Mouse (Mus musculus) CH12.LX (cell line): ENCODE data around the gene Rapgef4. TPM values are rescaled to one million over a fixed set of nuclear protein-coding genes. Genes with fewer than 3 reads are reported as not detected.

ENCODE experiments used
- DNase-seq: peaks from one replicate; pipeline ENCODE4 v3.0.0-alpha.2; 2013; ENCODE audit errors: extremely low read depth
- H3K27ac ChIP-seq: 2 replicates; pipeline ENCODE4 v1.5.1; 2012; ENCODE audit warnings: low read depth, mild to moderate bottlenecking, control low read depth, moderate library complexity; ENCODE audit not compliant: insufficient read depth
- H3K27me3 ChIP-seq: replicated peaks from 2 replicates; pipeline ENCODE3; 2012; ENCODE audit warnings: inconsistent platforms
- H3K36me3 ChIP-seq, 2 experiments: replicated peaks in 1 of 2; 2 replicates each; pipeline versions ENCODE3 to v1.6.1; 2012; ENCODE audit warnings: inconsistent platforms in 1 of 2, low read length in 1 of 2, mild to moderate bottlenecking in 1 of 2, mixed read lengths in 1 of 2, moderate library complexity in 1 of 2; ENCODE audit not compliant: control insufficient read depth in 1 of 2, insufficient read depth in 1 of 2
- H3K4me1 ChIP-seq, 2 experiments: 2 replicates each; pipeline ENCODE4 v1.6.1; 2012; ENCODE audit warnings: inconsistent platforms in 1 of 2, moderate library complexity in 1 of 2; ENCODE audit not compliant: insufficient read depth in 2 of 2, control insufficient read depth in 1 of 2
- H3K4me2 ChIP-seq: 2 replicates; pipeline ENCODE4 v1.6.1; 2012; ENCODE audit warnings: low read depth, mild to moderate bottlenecking, control low read depth; ENCODE audit not compliant: poor library complexity, insufficient read depth, severe bottlenecking
- H3K4me3 ChIP-seq, 3 experiments: fragments of 150-350 bp in 1 of 3; sonication (generic) in 1 of 3; replicated peaks in 1 of 3; 2 replicates each; pipeline versions ENCODE3 to v1.5.1; 2011 to 2012; ENCODE audit warnings: low read depth in 2 of 3, low read length in 2 of 3, mild to moderate bottlenecking in 2 of 3, moderate library complexity in 2 of 3, control low read depth in 1 of 3, improper control_type of control experiment in 1 of 3, inconsistent platforms in 1 of 3, mixed read lengths in 1 of 3; ENCODE audit not compliant: poor library complexity in 1 of 3
- H3K79me2 ChIP-seq: replicated peaks from 2 replicates; pipeline ENCODE4 v1.6.1; 2012; ENCODE audit warnings: mild to moderate bottlenecking, moderate library complexity; ENCODE audit not compliant: control insufficient read depth, poor library complexity, insufficient read depth, severe bottlenecking; ENCODE audit errors: extremely low read depth
- H3K9ac ChIP-seq: 2 replicates; pipeline ENCODE4 v1.6.1; 2012; ENCODE audit warnings: low read depth, mild to moderate bottlenecking, control low read depth, moderate library complexity; ENCODE audit not compliant: insufficient read depth
- H3K9me3 ChIP-seq: replicated peaks from 2 replicates; pipeline ENCODE3; 2012; ENCODE audit warnings: low read length, inconsistent platforms, mixed read lengths
- CHD1 ChIP-seq: IDR thresholded peaks from 2 replicates; pipeline ENCODE4 v1.6.1; 2012; ENCODE audit warnings: low read depth, low read length, improper control_type of control experiment, inconsistent platforms
- CHD2 ChIP-seq: IDR thresholded peaks from 2 replicates; pipeline ENCODE4 v1.6.1; 2011; ENCODE audit warnings: low read length, improper control_type of control experiment
- CTCF ChIP-seq, 2 experiments: IDR thresholded peaks in 1 of 2; conservative IDR thresholded peaks in 1 of 2; 2 replicates each; pipeline ENCODE4 v1.5.1; 2011 to 2012; ENCODE audit warnings: low read depth in 2 of 2, low read length in 2 of 2, improper control_type of control experiment in 1 of 2, inconsistent platforms in 1 of 2, mild to moderate bottlenecking in 1 of 2, moderate library complexity in 1 of 2
- E2F4 ChIP-seq: IDR thresholded peaks from 2 replicates; pipeline ENCODE4 v1.6.1; 2011; ENCODE audit warnings: low read depth, low read length, improper control_type of control experiment; ENCODE audit not compliant: insufficient replicate concordance
- EP300 ChIP-seq: IDR thresholded peaks from 2 replicates; pipeline ENCODE4 v1.6.1; 2011; ENCODE audit warnings: low read length, improper control_type of control experiment
- ETS1 ChIP-seq: conservative IDR thresholded peaks from 2 replicates; pipeline ENCODE4 v1.6.1; 2012; ENCODE audit warnings: low read depth, mild to moderate bottlenecking, inconsistent platforms, low read length, improper control_type of control experiment, moderate library complexity
- IRF4 ChIP-seq: IDR thresholded peaks from 2 replicates; pipeline ENCODE4 v1.6.1; 2014; ENCODE audit warnings: low read depth, mild to moderate bottlenecking, inconsistent platforms, low read length, improper control_type of control experiment
- JUN ChIP-seq: IDR thresholded peaks from 2 replicates; pipeline ENCODE4 v1.6.1; 2011; ENCODE audit warnings: low read depth, mild to moderate bottlenecking, low read length, improper control_type of control experiment, moderate library complexity; ENCODE audit not compliant: insufficient read depth
- JUND ChIP-seq: conservative IDR thresholded peaks from 2 replicates; pipeline ENCODE4 v1.6.1; 2011; ENCODE audit warnings: low read depth, low read length, improper control_type of control experiment
- MAFK ChIP-seq: IDR thresholded peaks from 2 replicates; pipeline ENCODE4 v1.6.1; 2011; ENCODE audit warnings: low read length, improper control_type of control experiment; ENCODE audit not compliant: insufficient replicate concordance
- MAX ChIP-seq: IDR thresholded peaks from 2 replicates; pipeline ENCODE4 v1.6.1; 2011; ENCODE audit warnings: low read length, improper control_type of control experiment
- MAZ ChIP-seq: IDR thresholded peaks from 2 replicates; pipeline ENCODE4 v1.6.1; 2012; ENCODE audit warnings: low read depth, mild to moderate bottlenecking, inconsistent platforms, low read length, improper control_type of control experiment, moderate library complexity
- MEF2A ChIP-seq: IDR thresholded peaks from 2 replicates; pipeline ENCODE4 v1.6.1; 2014; ENCODE audit warnings: low read depth, mild to moderate bottlenecking, inconsistent platforms, low read length, improper control_type of control experiment, borderline replicate concordance
- MXI1 ChIP-seq: IDR thresholded peaks from 2 replicates; pipeline ENCODE4 v1.6.1; 2011; ENCODE audit warnings: mild to moderate bottlenecking, low read depth, low read length, improper control_type of control experiment
- MYC ChIP-seq: IDR thresholded peaks from 2 replicates; pipeline ENCODE4 v1.6.1; 2011; ENCODE audit warnings: low read depth, mild to moderate bottlenecking, improper control_type of control experiment, low read length
- NELFE ChIP-seq: IDR thresholded peaks from 2 replicates; pipeline ENCODE4 v1.6.1; 2011; ENCODE audit warnings: low read depth, low read length, improper control_type of control experiment
- NRF1 ChIP-seq: IDR thresholded peaks from 2 replicates; pipeline ENCODE4 v1.6.1; 2014; ENCODE audit warnings: low read depth, mild to moderate bottlenecking, inconsistent platforms, low read length, improper control_type of control experiment, moderate library complexity
- PAX5 ChIP-seq: IDR thresholded peaks from 2 replicates; pipeline ENCODE4 v1.6.1; 2012; ENCODE audit warnings: low read length, inconsistent platforms, mixed read lengths
- POLR2A ChIP-seq: IDR thresholded peaks from 2 replicates; pipeline ENCODE4 v1.6.1; 2011; ENCODE audit warnings: low read depth, mild to moderate bottlenecking, improper control_type of control experiment, low read length
- POLR2AphosphoS2 ChIP-seq: IDR thresholded peaks from 2 replicates; pipeline ENCODE4 v1.6.1; 2011; ENCODE audit warnings: low read depth, low read length, improper control_type of control experiment
- RAD21 ChIP-seq: IDR thresholded peaks from 2 replicates; pipeline ENCODE4 v1.6.1; 2011; ENCODE audit warnings: low read depth, mild to moderate bottlenecking, low read length, improper control_type of control experiment, moderate library complexity
- RCOR1 ChIP-seq: conservative IDR thresholded peaks from 2 replicates; pipeline ENCODE4 v1.6.1; 2012; ENCODE audit warnings: low read depth, mild to moderate bottlenecking, inconsistent platforms, low read length, improper control_type of control experiment
- SIN3A ChIP-seq: IDR thresholded peaks from 2 replicates; pipeline ENCODE4 v1.6.1; 2012; ENCODE audit warnings: low read length, improper control_type of control experiment, inconsistent platforms
- SMC3 ChIP-seq: IDR thresholded peaks from 2 replicates; pipeline ENCODE4 v1.6.1; 2011; ENCODE audit warnings: low read depth, low read length, improper control_type of control experiment
- TBP ChIP-seq: conservative IDR thresholded peaks from 2 replicates; pipeline ENCODE4 v1.6.1; 2011; ENCODE audit warnings: low read depth, low read length, improper control_type of control experiment
- TCF12 ChIP-seq: IDR thresholded peaks from 2 replicates; pipeline ENCODE4 v1.6.1; 2014; ENCODE audit warnings: low read depth, mild to moderate bottlenecking, inconsistent platforms, low read length, improper control_type of control experiment
- UBTF ChIP-seq: IDR thresholded peaks from 2 replicates; pipeline ENCODE4 v1.6.1; 2012; ENCODE audit warnings: low read depth, mild to moderate bottlenecking, inconsistent platforms, low read length, improper control_type of control experiment, moderate library complexity
- ZC3H11A ChIP-seq: IDR thresholded peaks from 2 replicates; pipeline ENCODE4 v1.6.1; 2012; ENCODE audit warnings: low read depth, mild to moderate bottlenecking, inconsistent platforms, low read length, improper control_type of control experiment
- ZKSCAN1 ChIP-seq: IDR thresholded peaks from 2 replicates; pipeline ENCODE4 v1.6.1; 2012; ENCODE audit warnings: low read depth, inconsistent platforms, low read length, improper control_type of control experiment, borderline replicate concordance
- ZMIZ1 ChIP-seq: IDR thresholded peaks from 2 replicates; pipeline ENCODE4 v1.6.1; 2012; ENCODE audit warnings: low read depth, mild to moderate bottlenecking, inconsistent platforms, low read length, improper control_type of control experiment
- ZNF384 ChIP-seq: IDR thresholded peaks from 2 replicates; pipeline ENCODE4 v1.6.1; 2012; ENCODE audit warnings: low read depth, low read length, improper control_type of control experiment, inconsistent platforms
- dilution Hi-C: fragments of 300-500 bp; cut with MboI; formaldehyde crosslinking; loops from 2 replicates; pipeline ENCODE4 v1.14.3; 2020; ENCODE audit warnings: low sequenced_read_pairs; ENCODE audit not compliant: extremely low pct_unique_long_range_greater_than_20kb, extremely low pct_ligation_motif_present
- in situ Hi-C: fragments of 300-500 bp; cut with MboI; formaldehyde crosslinking; loops from 3 replicates; pipeline ENCODE4 v1.14.3; 2019; ENCODE audit warnings: low sequenced_read_pairs, low pct_ligation_motif_present, low pct_unique_long_range_greater_than_20kb, mixed read lengths
- polyA plus RNA-seq: library from polyadenylated mRNA; unstranded; fragments of >175 nt; gene quantifications from 2 replicates; pipeline ENCODE4 v1.2.1, GENCODE M21; 2012; ENCODE audit warnings: low read depth; ENCODE audit not compliant: insufficient read length
- total RNA-seq, 2 experiments: library from RNA; depleted of rRNA; stranded (reverse); fragments of 300-350 nt in 1 of 2; fragments of >200 nt in 1 of 2; gene quantifications; 2 replicates each; pipeline ENCODE4 v1.2.3; 2012 to 2014

The Rapgef4 gene
- total and polyA plus RNA-seq, 3 experiments: 0.12 to 0.13 TPM; not detected in 1

DNA sequence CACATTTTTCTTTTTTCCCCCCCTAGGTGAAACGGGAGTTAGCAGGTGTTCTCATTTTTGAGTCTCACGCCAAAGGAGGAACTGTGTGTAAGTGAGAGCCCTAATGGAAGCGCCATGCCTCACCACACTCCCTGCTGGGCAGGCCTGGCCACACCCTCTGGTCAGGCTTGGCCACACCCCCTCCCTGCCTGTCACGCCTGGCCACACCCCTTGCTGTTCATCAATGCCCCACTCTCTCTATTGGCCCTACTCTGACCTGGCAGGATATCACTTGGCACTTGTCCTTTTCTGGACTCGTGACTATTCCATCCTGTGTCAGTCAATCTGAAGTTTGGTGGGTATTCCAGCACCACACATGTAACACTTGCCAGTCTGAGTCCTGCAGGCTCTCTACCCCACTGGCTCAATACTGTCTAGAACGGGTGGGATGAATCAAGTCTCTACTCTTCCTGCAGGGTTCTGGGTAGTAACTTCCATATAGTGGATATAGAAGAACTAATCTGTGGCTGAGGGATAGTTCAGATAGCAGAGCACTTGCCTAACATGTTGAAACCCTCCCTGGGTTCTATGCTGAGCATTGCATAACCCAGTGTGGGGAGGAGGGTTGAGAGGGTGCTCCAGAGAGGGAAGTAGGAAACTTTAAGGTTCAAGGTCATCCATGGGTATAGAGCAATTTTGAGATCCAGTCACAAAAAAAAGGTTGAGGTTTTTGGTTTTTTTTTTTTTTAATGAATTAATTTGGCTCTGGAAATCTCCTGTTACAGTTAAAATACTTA lies 215.3 kb downstream of the Rapgef4 start:
- Histone ChIP-seq H3K9me3 (peaks cover 5% of the 10 kb centered on the region), H3K4me1 (peaks cover 4 to 32% of the 10 kb centered on the region in 2 experiments; a peak in 3 of 4 replicates), H3K4me2 (0 out of 2 replicates have a peak overlapping the region, but pooled peaks have one; percentile 17), H3K27me3 (no peaks in the 10 kb centered on the region), H3K27ac (no peak overlapping the region), H3K9ac (no peak overlapping the region), H3K79me2 (no peaks in the 10 kb centered on the region), H3K4me3 (no peak overlapping the region), H3K36me3 (no peaks in the 10 kb centered on the region)
- no peak for TF ChIP-seq RAD21
- TF ChIP-seq EP300: no peak
- no peak for TF ChIP-seq E2F4
- TF ChIP-seq TCF12: no peak
- no peak for TF ChIP-seq ZKSCAN1
- in situ Hi-C loops: no loop called here
- DNase-seq: peak; percentile 67
- dilution Hi-C loops: no loop called here

DNA sequence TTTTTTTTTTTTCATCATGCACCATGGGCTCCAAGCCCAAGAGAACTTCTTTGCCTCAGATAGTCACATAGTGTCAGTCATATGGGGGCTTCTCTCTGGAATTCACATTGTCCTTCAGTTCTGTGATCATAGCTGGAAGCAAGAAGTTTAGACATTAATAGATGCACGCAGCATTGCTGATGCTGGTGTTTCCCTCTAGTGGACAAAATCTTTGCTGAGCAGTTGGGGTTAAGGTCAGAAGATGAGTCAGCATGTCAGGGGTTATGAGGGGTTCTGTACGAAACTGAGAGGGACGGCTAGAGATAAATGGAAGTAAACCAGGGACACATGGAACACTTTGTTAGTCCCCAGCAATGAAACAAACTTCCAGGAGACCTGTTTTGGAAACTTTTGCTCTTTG lies 216.0 kb downstream of the Rapgef4 start:
- peak; percentile 75 for DNase-seq
- H3K27me3 ChIP-seq: no peaks in the 10 kb centered on the region
- H3K4me3 ChIP-seq: no peak overlapping the region
- H3K27ac ChIP-seq: no peak overlapping the region
- H3K4me1 ChIP-seq: peaks cover 4 to 35% of the 10 kb centered on the region in 2 experiments; a peak in 3 of 4 replicates
- no peaks in the 10 kb centered on the region for H3K9me3 ChIP-seq
- peak overlapping the region; percentile 39; the same call in 1 of the 2 replicates for H3K9ac ChIP-seq
- H3K79me2 ChIP-seq: no peaks in the 10 kb centered on the region
- H3K4me2 ChIP-seq: peak overlapping the region; percentile 36
- H3K36me3 ChIP-seq: no peaks in the 10 kb centered on the region
- dilution Hi-C loops: no loop called here
- in situ Hi-C loops: no loop called here
- TF ChIP-seq SMC3 (peak; percentile 79), MYC (peak; percentile 61), E2F4 (0 out of 2 replicates have a peak, but pooled peaks have one; percentile 26), PAX5 (no peak), SIN3A (peak; percentile 59; the same call in 1 of the 2 replicates), JUN (peak; percentile 40; the same call in 1 of the 2 replicates), MAFK (peak; percentile 98), MAX (peak; percentile 16; the same call in 1 of the 2 replicates), ZC3H11A (peak; percentile 26; the same call in 1 of the 2 replicates), POLR2A (no peak), ETS1 (no peak), CHD2 (no peak), UBTF (no peak), CHD1 (no peak), MXI1 (peak; percentile 49; the same call in 1 of the 2 replicates), MAZ (no peak), CTCF (conservative IDR thresholded peaks at IDR 0.05 in 1 of 2, IDR thresholded peaks at IDR 0.05 in 1 of 2; ENCODE audit: low read depth in 2 of 2, low read length in 2 of 2) (peak; percentile 47 to 81), ZNF384 (peak; percentile 40), JUND (peak; percentile 71), TCF12 (no peak), IRF4 (peak; percentile 69), NELFE (no peak), RCOR1 (no peak), TBP (no peak), POLR2AphosphoS2 (no peak), RAD21 (peak; percentile 69), ZMIZ1 (no peak), EP300 (0 out of 2 replicates have a peak, but pooled peaks have one; percentile 27), NRF1 (no peak), MEF2A (peak; percentile 63; the same call in 1 of the 2 replicates)
